Mouse (Mus musculus) bone marrow, adult 2 months (tissue): ENCODE measurements at regions not wholly inside any gene's neighbourhood (a gene's known extent, or its start where the extent isn't known, plus 50 kb on each side); places are given as distances from the start of the nearest gene placed in this dataset.

ENCODE experiments used
- CTCF ChIP-seq: fragments of 200-500 bp; IDR thresholded peaks from 2 replicates; pipeline ENCODE4 v1.5.1; 2011; ENCODE audit warnings: low read length, control low read depth; ENCODE audit not compliant: control insufficient read depth, insufficient read depth
- POLR2A ChIP-seq: fragments of 200-500 bp; IDR thresholded peaks from 2 replicates; pipeline ENCODE4 v1.6.1; 2011; ENCODE audit warnings: low read depth, mild to moderate bottlenecking, control low read depth, low read length, borderline replicate concordance; ENCODE audit not compliant: control insufficient read depth

- TF ChIP-seq CTCF (no peak), POLR2A (no peak)
These were observed 114.4 kb upstream of the Ralgapa2 start for GRCm38 (mm10) chr2:146626531-146626930.
